Mouse (Mus musculus) liver, embryonic 14.5 days (tissue): ENCODE data around the gene Grm7.

Source experiments
- CTCF ChIP-seq: IDR thresholded peaks from 2 replicates; pipeline ENCODE4 v1.5.1; 2016; ENCODE audit warnings: antibody characterized with exemption, low read depth, control low read depth
- EP300 ChIP-seq: IDR thresholded peaks from 2 replicates; pipeline ENCODE4 v1.6.1; 2016; ENCODE audit warnings: antibody characterized with exemption, low read depth

- TF ChIP-seq CTCF: no peak
- no peak for TF ChIP-seq EP300
Observed at GRCm38 (mm10) chr6:110649227-110649626, 3.8 kb downstream of the Grm7 start.
